Mouse (Mus musculus): ENCODE measurements around the gene Cep85l.

The Cep85l gene

GRCm38 (mm10) chr10:53394923-53395629, 15.3 kb upstream of the Cep85l start:
- in situ Hi-C loops (cut with MboI), result no loop called here

DNA sequence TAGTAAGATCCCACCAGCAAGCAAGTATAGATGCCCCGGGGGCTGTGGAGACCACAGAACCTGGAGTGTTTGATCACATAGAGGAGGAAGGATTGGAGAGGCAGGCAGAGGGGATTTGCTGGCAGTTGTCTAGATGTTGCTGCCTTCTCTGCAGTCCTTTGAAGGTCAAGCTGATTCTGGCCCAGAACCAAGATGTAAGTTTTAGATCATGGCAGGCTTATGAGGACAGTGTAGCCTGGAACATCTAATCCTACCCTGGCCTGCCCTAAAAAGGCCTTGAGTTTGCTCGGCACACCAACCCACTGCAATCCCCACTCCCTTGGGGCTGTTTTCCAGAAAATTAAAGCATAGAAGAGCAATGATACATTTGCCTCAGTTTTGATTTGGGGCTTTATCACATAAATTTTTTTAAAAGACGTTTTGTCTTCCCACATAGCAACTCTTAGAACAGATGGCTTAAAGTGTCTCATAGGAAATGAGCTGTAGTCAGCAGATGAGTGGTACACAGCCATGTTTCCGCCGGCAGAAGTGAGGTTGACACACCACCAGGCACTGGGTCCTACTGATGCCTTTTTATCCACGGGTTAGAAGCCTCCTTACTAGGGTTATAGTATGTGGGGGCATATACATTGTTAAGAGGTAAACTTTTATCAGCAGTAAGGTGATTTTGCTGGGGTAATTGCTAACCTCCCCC, 8.6 kb upstream of the Cep85l start:
- in situ Hi-C loops (cut with MboI), result no loop called here

- in situ Hi-C loops (cut with MboI), result no loop called here
These were observed 5.7 kb upstream of the Cep85l start for GRCm38 (mm10) chr10:53385438-53385837.

GRCm38 (mm10) chr10:53384896-53385295, 5.1 kb upstream of the Cep85l start:
- in situ Hi-C loops (cut with MboI), result no loop called here

DNA sequence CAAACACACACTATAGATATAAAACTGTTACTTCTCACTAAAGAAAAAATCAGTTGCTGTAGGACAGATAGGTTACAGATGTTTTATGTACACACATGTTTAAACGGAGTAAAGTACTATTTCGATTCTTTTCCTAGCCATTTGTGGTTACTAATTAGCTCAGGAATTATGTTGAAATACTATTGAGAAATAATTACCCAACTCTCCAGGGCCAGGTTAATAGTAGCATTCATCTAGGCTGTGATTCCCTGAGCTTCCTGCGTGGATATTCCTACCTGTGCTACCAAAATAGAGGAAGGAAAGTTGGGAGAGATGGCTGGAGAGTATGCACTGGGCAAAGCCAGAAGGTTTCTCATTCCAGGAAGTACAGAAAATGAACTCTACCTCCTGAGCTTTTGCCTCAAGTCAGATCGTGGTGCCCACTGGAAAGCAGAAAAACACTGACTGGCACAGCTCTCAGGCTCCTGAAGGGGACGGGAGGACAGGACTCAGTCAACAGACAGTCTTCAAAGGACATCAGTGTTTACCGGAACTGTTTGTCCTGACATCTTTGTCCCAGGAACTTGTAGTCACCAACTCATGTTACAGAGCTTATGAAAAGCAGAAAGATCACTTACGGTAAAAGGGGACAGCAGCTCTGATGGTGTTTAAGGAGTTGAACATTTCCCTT, 3.1 kb upstream of the Cep85l start:
- in situ Hi-C loops (cut with MboI), result no loop called here

DNA sequence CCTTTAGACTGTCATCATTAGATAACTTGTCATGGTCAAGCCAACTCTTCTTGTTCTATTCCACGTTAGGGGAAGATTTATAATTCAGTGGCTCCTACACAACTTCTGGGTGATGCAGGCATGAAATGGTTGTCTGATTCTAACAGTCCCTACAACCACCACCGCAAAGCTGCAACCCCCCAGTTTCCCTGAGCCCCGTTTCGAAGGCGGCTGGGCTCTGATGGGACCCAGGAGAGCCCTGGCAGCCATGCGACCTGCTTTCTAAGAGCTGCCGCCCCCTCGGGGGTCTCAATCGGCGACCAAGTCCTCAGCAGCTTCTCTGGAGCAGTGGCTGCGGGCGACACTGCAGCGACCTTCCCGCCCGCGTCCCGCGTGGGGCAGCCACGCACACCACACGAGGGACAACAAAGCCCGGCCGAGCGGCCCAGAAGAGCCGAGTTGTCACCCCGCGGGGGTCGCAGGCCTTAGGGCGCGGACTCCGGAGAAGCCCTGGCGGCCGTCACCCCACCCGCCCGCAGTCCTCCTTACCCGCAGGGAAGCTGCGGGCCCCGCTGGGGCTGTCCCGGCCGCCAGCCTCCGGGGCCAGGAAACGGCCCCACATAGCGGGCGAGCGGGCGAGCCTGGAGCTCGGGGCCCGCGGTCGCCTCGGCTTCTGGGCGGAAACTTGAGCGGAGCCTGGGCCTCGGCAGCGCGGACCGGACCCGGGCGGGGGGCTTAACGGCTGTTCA, 602 bp downstream of the Cep85l start:
- in situ Hi-C loops (cut with MboI), result no loop called here

GRCm38 (mm10) chr10:53378296-53378695, 1.5 kb downstream of the Cep85l start:
- in situ Hi-C loops (cut with MboI), result no loop called here

DNA sequence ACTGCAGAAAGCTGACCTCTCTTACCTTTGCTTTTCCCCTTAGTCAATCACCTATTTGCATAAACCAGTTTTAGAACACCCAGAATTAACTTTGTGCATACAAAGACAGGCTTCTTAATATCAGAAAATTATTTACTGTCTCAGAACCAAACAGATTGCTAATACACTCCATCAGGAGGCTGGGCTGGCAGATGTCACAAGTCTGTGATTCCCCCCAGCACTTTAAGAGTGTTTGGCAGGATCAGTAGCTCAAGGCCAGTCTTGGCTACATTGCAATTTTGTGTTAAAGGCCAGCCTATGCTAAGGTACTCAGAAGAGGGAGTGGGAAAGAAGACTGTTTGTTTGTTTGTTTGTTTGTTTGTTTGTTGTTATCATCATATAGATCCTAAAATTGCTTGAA, 2.7 kb downstream of the Cep85l start:
- in situ Hi-C loops (cut with MboI), result no loop called here

GRCm38 (mm10) chr10:53373885-53374578, 5.7 kb downstream of the Cep85l start:
- in situ Hi-C loops (cut with MboI), result no loop called here

DNA sequence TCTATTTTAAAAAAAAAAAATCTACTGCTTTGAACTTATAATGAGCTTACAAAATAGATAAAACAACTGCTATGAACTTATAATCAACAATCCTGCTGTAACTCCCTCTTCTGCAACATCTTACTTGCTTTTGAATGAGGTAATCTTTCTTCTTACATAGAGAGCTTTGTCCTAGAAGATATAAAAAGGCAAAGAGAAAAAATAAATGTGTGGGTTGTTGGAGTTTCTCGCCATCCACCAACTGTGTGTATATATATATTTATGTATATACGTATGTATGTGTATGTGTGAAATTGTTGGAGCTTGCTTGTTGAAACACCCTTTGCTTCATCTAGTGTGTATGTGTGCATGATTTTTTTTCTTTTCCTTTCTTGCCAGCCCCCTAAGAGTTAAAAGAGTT, 12.5 kb downstream of the Cep85l start:
- in situ Hi-C loops (cut with MboI), result no loop called here

DNA sequence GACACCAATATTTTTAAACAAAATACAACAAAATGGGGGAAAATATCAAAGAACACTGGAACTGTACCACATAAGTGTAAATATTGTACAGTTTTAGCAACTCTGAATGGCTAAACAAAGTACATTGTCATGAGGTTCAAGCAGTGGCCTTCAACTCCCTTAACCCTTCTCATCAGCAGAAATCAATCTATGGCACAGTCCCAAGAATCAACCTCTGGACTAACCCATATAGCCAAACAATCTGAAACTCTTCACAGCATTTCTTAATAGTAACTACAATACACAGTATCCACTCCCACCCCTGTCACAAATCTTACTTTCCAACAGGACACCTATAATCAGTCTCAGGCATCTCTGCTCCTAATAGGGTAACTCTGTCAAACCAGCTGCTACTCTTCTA, 15.4 kb downstream of the Cep85l start:
- in situ Hi-C loops (cut with MboI), result no loop called here

DNA sequence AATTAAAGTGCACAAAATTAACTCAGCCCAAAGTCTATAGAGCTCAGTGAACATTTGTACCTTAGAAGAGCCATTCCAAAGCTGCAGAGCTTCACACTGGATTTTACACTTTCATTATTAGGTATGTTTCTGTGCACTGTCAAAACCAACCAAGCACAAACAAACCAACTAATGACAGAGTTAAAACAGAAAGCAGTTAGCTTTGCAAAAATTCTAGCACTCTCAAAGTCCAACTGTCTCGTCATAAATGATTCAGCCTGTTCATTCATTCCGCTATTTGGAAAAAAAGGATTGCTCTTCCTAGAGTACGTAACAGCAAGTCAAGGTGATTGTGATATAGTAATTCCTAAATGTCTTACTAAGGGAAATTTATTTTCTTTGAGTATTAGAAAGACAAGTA, 20.7 kb downstream of the Cep85l start:
- in situ Hi-C loops (cut with MboI), result no loop called here

- in situ Hi-C loops (cut with MboI), result no loop called here
These were observed 26.1 kb downstream of the Cep85l start for GRCm38 (mm10) chr10:53353665-53354064.

GRCm38 (mm10) chr10:53349254-53349653, 30.5 kb downstream of the Cep85l start:
- in situ Hi-C loops (cut with MboI), result loop anchor here (10.0 kb wide), 1 partner anchor 166 kb away; no protein-coding TSS in a partner anchor

DNA sequence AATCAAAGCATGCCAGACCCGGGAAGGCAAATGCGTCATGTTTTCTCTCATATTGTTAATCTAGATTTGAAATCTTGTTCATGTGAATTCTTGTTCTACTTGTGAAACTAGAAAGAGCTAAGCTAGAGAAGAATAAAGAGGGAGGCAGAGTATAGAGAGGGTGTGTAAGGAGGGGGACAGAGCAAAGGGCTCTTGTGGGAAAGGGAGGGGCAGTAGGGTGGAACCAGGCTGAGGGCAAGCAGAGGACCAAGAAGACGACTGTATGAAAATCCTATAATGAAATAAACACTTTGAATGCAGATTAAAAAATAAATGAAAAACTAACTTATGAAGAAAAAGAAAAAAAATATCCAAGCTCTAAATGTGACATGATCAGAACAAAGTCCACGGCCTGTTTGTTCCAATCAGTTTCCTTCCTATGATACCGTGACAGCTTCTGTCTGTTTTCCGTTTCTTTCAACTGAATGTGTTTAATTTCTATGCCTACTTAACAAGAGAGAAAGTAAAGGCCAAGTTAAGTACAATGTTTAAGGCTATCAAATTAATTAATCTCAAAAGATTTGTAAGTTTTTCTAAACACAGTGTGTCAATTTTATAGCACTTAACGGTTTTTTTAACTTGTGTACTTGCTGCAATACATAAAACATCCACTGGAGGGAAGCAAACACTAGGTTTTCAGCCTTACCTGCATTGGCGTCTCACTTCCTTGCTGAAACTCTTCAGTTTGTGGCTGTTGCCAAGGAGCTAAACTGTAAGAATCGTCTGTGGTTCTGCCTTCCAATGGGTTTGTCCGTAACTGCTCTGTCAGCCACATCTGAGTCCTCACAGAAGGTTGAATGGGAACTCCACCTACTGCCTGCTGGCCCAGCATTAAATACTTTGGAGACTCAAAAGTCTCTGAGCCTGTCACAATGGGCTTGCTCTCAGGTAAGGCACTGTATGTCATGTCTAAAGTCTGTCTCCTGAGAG, 31.7 kb downstream of the Cep85l start:
- in situ Hi-C loops (cut with MboI), result loop anchor here (10.0 kb wide), 1 partner anchor 167 kb away; no protein-coding TSS in a partner anchor

DNA sequence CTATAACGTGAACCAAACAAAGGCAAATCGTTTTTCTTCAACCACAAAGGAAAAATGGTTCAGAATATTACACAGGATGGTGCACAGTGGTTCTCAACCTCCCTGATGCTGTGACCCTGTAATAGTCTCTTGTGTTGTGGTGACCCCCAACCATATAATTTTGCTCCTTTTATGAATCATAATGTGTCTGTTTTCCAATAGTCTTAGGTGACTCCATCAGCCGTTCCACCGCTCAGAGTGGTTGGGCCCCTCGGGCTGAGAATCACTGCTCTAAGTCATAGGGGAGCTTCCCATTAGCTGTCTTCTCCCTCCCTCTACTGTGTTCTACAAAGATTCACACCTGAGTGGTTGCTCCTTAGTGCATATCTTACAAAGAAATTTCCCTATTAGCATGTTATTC, 32.8 kb downstream of the Cep85l start:
- in situ Hi-C loops (cut with MboI), result loop anchor here (10.0 kb wide), 1 partner anchor 168 kb away; no protein-coding TSS in a partner anchor

- in situ Hi-C loops (cut with MboI), result loop anchor here (10.0 kb wide), 1 partner anchor 168 kb away; no protein-coding TSS in a partner anchor
These were observed 33.2 kb downstream of the Cep85l start for GRCm38 (mm10) chr10:53346506-53346905.

DNA sequence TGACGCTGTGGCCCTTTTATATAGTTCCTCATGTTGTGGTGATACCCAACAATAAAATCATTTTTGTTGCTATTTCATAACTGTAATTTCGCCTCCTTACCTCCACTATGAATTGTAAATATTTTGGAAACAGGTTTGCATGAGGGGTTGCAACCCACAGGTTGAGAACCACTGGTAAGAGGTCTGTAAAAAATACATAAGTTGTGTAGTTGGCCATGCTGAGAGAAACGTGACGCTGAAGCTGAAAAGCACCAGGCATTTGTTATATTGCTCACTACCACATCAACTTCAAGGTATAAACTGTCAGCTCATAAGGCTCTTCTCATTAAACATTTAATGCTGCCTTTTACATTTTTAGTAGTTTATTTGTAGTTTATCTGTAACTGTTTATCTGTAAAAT, 34.2 kb downstream of the Cep85l start:
- in situ Hi-C loops (cut with MboI), result loop anchor here (10.0 kb wide), 1 partner anchor 169 kb away; no protein-coding TSS in a partner anchor

- in situ Hi-C loops (cut with MboI), result loop anchor here (10.0 kb wide), 1 partner anchor 171 kb away; no protein-coding TSS in a partner anchor
These were observed 35.9 kb downstream of the Cep85l start for GRCm38 (mm10) chr10:53343865-53344264.

- in situ Hi-C loops (cut with MboI), result loop anchor here (10.0 kb wide), 1 partner anchor 171 kb away; no protein-coding TSS in a partner anchor
These were observed 36.4 kb downstream of the Cep85l start for GRCm38 (mm10) chr10:53343384-53343783.
